Mouse (Mus musculus) midbrain, embryonic 15.5 days (tissue): ENCODE measurements at regions not wholly inside any gene's neighbourhood (a gene's known extent, or its start where the extent isn't known, plus 50 kb on each side); places are given as distances from the start of the nearest gene placed in this dataset.

ENCODE experiments used
- ATAC-seq: fragments of 200-750 bp; cut with Nextera tagmentation; replicated peaks from 2 replicates; pipeline ENCODE4 v1.8.0; 2017; ENCODE audit warnings: moderate TSS enrichment
- H3K27ac ChIP-seq: fragments of 300-500 bp; sonication (generic); 2 replicates; pipeline ENCODE4 v1.5.1; 2015; ENCODE audit warnings: mild to moderate bottlenecking, inconsistent platforms
- H3K27me3 ChIP-seq: fragments of 300-500 bp; sonication (generic); replicated peaks from 2 replicates; pipeline ENCODE4 v1.6.1; 2015; ENCODE audit warnings: inconsistent platforms
- H3K36me3 ChIP-seq: fragments of 300-500 bp; sonication (generic); replicated peaks from 2 replicates; pipeline ENCODE4 v1.6.1; 2015; ENCODE audit warnings: inconsistent platforms
- H3K4me1 ChIP-seq: fragments of 300-500 bp; sonication (generic); 2 replicates; pipeline ENCODE4 v1.6.1; 2015; ENCODE audit warnings: inconsistent platforms
- H3K4me2 ChIP-seq: fragments of 300-500 bp; sonication (generic); 2 replicates; pipeline ENCODE4 v1.6.1; 2015; ENCODE audit warnings: inconsistent platforms, mild to moderate bottlenecking, moderate library complexity
- H3K4me3 ChIP-seq: fragments of 300-500 bp; sonication (generic); 2 replicates; pipeline ENCODE4 v1.5.1; 2015; ENCODE audit warnings: mild to moderate bottlenecking, inconsistent platforms
- H3K9ac ChIP-seq: fragments of 300-500 bp; sonication (generic); 2 replicates; pipeline ENCODE4 v1.6.1; 2015; ENCODE audit warnings: mild to moderate bottlenecking, inconsistent platforms
- H3K9me3 ChIP-seq: fragments of 300-500 bp; sonication (generic); 2 replicates; pipeline ENCODE4 v1.6.1; 2016; ENCODE audit warnings: inconsistent platforms
- WGBS: fragments of 180-500 bp; shearing (Covaris S2); methylation state at CpG from one replicate; pipeline ENCODE4 v1.1.7; 2015; ENCODE audit warnings: mixed read lengths; 5-methylcytosine and 5-hydroxymethylcytosine counted together

DNA sequence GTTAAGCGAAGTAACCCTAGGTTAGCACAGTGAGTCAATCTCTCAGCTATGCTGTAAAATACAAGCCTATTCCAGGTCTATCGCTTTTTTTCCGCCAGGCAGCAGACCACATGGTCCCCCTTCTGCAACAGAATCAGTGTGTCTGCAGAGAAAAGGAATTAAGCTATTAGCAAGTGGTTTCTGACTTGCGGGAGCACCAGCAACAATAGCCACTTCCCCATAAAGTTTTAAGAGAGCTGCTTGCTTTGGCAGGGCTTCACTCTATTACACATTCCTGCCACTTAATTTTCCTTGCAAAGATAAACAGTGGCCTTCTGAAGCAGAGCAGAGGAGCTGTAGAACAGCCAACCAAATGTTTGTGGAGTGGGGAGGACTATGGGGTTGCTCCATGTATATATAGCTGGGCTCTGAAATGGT lies 59.8 kb upstream of the Osmr start:
- Histone ChIP-seq H3K4me2 (no peak overlapping the region), H3K27me3 (no peaks in the 10 kb centered on the region), H3K9me3 (no peaks in the 10 kb centered on the region), H3K4me3 (no peak overlapping the region), H3K9ac (no peak overlapping the region), H3K4me1 (no peaks in the 10 kb centered on the region), H3K36me3 (no peaks in the 10 kb centered on the region), H3K27ac (no peak overlapping the region)
- 80% methylated on average over 4 of the region's 4 CpGs for WGBS
- ATAC-seq = no peak

DNA sequence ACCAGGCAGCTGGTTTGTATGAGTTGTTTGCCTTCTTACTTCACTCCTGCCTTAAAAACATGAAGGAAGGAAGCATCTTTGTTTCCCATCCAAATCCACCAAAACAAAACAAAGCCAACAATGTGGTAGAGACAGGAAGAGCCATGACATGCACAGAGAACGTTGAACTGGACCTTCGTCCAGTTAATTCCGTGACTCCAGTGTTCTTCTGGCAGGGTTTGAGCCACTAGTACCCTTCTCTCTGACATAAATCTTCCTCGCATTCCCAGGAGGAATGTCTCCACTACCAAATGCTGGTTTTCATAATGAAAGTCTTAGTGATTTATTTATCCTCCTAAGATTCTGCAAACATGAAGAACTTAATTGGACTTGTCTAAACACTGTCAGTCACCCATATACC lies 66.7 kb upstream of the Osmr start:
- no peaks in the 10 kb centered on the region for H3K4me1 ChIP-seq
- no peak overlapping the region for H3K4me2 ChIP-seq
- no peak overlapping the region for H3K4me3 ChIP-seq
- no peak for ATAC-seq
- 83% methylated on average over 4 of the region's 4 CpGs for WGBS
- no peaks in the 10 kb centered on the region for H3K27me3 ChIP-seq
- no peak overlapping the region for H3K9ac ChIP-seq
- H3K36me3 ChIP-seq = no peaks in the 10 kb centered on the region
- H3K27ac ChIP-seq = no peak overlapping the region
- H3K9me3 ChIP-seq = no peaks in the 10 kb centered on the region

GRCm38 (mm10) chr15:6949236-6949635 lies 74.5 kb upstream of the Osmr start:
- Histone ChIP-seq H3K9me3 (no peaks in the 10 kb centered on the region), H3K27me3 (no peaks in the 10 kb centered on the region), H3K36me3 (no peaks in the 10 kb centered on the region), H3K9ac (no peak overlapping the region), H3K4me2 (no peak overlapping the region), H3K4me1 (no peaks in the 10 kb centered on the region), H3K4me3 (no peak overlapping the region), H3K27ac (no peak overlapping the region)
- no peak for ATAC-seq
- 74% methylated on average over 5 of the region's 5 CpGs for WGBS

DNA sequence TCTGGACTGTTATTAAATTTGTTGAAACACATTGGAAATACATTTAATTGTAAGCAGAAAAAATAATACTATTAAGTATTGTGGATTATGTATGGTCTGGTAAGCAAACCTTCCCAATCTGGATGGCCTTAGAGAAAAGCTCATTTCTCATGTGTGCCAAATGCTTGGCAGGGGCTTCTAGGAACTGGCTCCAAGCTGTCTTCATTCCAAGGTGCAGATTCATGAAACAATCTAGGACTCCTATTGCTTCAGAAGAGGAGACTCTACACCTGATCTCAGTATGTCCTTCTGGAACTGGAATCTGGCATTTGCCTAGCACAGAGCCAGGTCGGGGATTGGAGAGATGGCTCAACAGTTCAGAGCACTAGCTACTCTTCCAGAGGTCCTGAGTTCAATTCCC lies 74.9 kb upstream of the Osmr start:
- H3K27me3 ChIP-seq = no peaks in the 10 kb centered on the region
- ATAC-seq = no peak
- no peak overlapping the region for H3K27ac ChIP-seq
- H3K4me1 ChIP-seq = no peaks in the 10 kb centered on the region
- H3K4me3 ChIP-seq = no peak overlapping the region
- WGBS = 79% methylated on average over 1 of the region's 1 CpGs
- no peak overlapping the region for H3K9ac ChIP-seq
- no peaks in the 10 kb centered on the region for H3K9me3 ChIP-seq
- no peak overlapping the region for H3K4me2 ChIP-seq
- no peaks in the 10 kb centered on the region for H3K36me3 ChIP-seq

DNA sequence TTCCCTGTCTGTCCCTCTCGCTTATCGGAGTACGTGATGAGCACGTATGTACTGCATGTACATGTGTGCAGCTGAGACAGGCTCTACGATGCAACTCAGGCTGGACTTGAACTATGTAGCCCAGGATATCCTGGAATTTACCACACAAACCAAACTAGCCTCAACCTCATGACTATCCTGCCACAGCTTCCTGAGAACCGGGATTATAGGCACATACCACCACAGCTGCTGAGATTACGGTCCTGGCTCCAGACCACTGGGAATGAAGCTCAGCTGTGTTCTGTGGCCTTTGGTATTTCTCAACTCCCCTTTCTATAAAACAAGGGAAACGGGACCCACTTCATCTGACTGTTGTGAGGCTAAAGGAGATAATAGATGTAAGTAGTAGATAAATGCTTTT lies 75.7 kb upstream of the Osmr start:
- ATAC-seq = no peak
- no peak overlapping the region for H3K4me2 ChIP-seq
- WGBS = 91% methylated on average over 8 of the region's 8 CpGs
- H3K27me3 ChIP-seq = no peaks in the 10 kb centered on the region
- H3K36me3 ChIP-seq = no peaks in the 10 kb centered on the region
- H3K9me3 ChIP-seq = no peaks in the 10 kb centered on the region
- no peaks in the 10 kb centered on the region for H3K4me1 ChIP-seq
- H3K9ac ChIP-seq = no peak overlapping the region
- H3K4me3 ChIP-seq = no peak overlapping the region
- H3K27ac ChIP-seq = no peak overlapping the region

DNA sequence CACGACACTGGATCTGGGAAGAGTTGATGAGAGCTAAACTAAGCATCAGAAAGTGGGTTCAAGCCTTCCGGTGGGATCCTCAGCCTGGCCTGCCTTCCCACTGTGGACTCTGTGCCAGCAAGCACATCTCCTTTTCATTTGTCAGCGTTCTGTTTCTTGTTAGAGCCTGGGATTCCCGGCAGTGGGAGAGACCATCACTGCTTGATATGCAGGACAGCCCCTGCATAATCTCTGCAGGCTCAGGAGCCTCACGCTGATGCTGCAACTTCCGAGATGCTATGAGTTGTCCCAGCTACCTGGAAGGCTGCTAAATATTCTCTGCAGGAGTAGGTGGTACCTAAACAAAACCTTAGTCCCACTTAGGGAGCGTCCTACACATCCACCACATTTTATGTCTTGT lies 78.8 kb upstream of the Osmr start:
- Histone ChIP-seq H3K27ac (no peak overlapping the region), H3K4me3 (no peak overlapping the region), H3K4me1 (no peaks in the 10 kb centered on the region), H3K9ac (no peak overlapping the region), H3K9me3 (no peaks in the 10 kb centered on the region), H3K36me3 (no peaks in the 10 kb centered on the region), H3K27me3 (no peaks in the 10 kb centered on the region), H3K4me2 (no peak overlapping the region)
- 16% methylated on average over 7 of the region's 7 CpGs for WGBS
- no peak for ATAC-seq

- 60% methylated on average over 9 of the region's 9 CpGs for WGBS
- ATAC-seq = no peak; the same call in 1 of the 2 replicates
- Histone ChIP-seq H3K4me3 (no peak overlapping the region), H3K27ac (no peak overlapping the region), H3K9me3 (no peaks in the 10 kb centered on the region), H3K4me1 (no peaks in the 10 kb centered on the region), H3K4me2 (no peak overlapping the region), H3K9ac (no peak overlapping the region), H3K36me3 (no peaks in the 10 kb centered on the region), H3K27me3 (no peaks in the 10 kb centered on the region)
Measured at GRCm38 (mm10) chr15:6953970-6954791, 79.4 kb upstream of the Osmr start.

DNA sequence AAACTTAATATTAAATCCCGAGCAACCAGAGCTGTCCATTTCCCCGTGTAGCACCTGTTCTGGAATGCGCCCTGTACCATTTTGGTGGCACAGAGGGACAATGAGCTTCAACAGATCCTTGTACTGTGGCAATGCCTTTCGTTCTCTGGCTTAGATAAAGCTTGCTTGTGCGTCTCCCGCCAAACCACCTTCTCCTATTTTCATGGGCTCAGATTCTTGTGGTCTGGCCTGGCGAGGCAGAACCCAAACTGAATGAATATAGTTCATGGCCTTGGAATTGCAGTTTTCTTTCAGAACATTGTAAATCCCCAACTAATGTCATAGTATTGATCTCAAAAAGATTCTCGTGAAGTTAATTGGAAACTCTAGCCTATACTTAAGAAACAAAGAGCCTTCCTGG lies 85.1 kb upstream of the Osmr start:
- no peaks in the 10 kb centered on the region for H3K4me1 ChIP-seq
- no peaks in the 10 kb centered on the region for H3K9me3 ChIP-seq

GRCm38 (mm10) chr15:6960753-6961746 lies 86.3 kb upstream of the Osmr start:
- peak; percentile 66; the same call in 1 of the 2 replicates for ATAC-seq
- WGBS = 78% methylated on average over 11 of the region's 11 CpGs
- Histone ChIP-seq H3K36me3 (no peaks in the 10 kb centered on the region), H3K4me3 (no peak overlapping the region), H3K9me3 (no peaks in the 10 kb centered on the region), H3K27me3 (no peaks in the 10 kb centered on the region), H3K4me1 (no peaks in the 10 kb centered on the region), H3K27ac (no peak overlapping the region), H3K4me2 (no peak overlapping the region), H3K9ac (no peak overlapping the region)

More for the DNA sequence above, 85.1 kb upstream of the Osmr start:
- 84% methylated on average over 8 of the region's 8 CpGs for WGBS
- Histone ChIP-seq H3K4me3 (no peak overlapping the region), H3K36me3 (no peaks in the 10 kb centered on the region), H3K4me2 (no peak overlapping the region), H3K9ac (no peak overlapping the region), H3K27me3 (no peaks in the 10 kb centered on the region), H3K27ac (no peak overlapping the region)
- ATAC-seq = no peak

DNA sequence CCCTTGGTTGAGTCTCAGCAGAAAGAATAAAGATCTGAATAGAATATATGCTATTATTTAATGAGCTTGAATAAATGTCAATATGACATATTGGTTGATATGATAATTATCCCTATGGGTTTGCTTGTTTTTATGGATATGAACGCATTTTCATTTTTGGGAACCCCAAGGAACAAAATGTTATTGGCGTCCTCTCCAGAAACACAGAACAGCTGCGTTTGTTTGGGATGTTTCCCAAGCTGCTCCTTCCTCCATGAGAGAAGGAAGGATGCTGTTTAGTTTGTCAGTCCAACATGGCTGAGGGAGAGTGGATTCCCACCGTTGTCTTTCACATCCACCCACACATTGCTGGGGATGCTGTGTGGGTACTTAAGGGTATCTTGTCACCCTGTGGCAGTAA lies 89.9 kb upstream of the Osmr start:
- Histone ChIP-seq H3K27me3 (no peaks in the 10 kb centered on the region), H3K4me2 (no peak overlapping the region), H3K9me3 (no peaks in the 10 kb centered on the region), H3K4me3 (no peak overlapping the region), H3K27ac (no peak overlapping the region), H3K4me1 (no peaks in the 10 kb centered on the region), H3K36me3 (no peaks in the 10 kb centered on the region), H3K9ac (no peak overlapping the region)
- no peak for ATAC-seq
- WGBS = 90% methylated on average over 4 of the region's 4 CpGs

GRCm38 (mm10) chr15:6965446-6965845 lies 90.7 kb upstream of the Osmr start:
- H3K9me3 ChIP-seq = no peaks in the 10 kb centered on the region
- no peaks in the 10 kb centered on the region for H3K27me3 ChIP-seq
- H3K27ac ChIP-seq = no peak overlapping the region
- no peaks in the 10 kb centered on the region for H3K36me3 ChIP-seq
- no peaks in the 10 kb centered on the region for H3K4me1 ChIP-seq
- H3K4me3 ChIP-seq = no peak overlapping the region
- no peak for ATAC-seq
- H3K9ac ChIP-seq = no peak overlapping the region
- 88% methylated on average over 4 of the region's 4 CpGs for WGBS
- no peak overlapping the region for H3K4me2 ChIP-seq

GRCm38 (mm10) chr15:6974410-6974809 lies 99.6 kb upstream of the Osmr start:
- Histone ChIP-seq H3K9ac (no peak overlapping the region), H3K4me2 (no peak overlapping the region), H3K4me1 (no peaks in the 10 kb centered on the region), H3K27me3 (no peaks in the 10 kb centered on the region), H3K4me3 (no peak overlapping the region), H3K36me3 (no peaks in the 10 kb centered on the region), H3K27ac (no peak overlapping the region), H3K9me3 (no peaks in the 10 kb centered on the region)
- WGBS = 62% methylated on average over 4 of the region's 4 CpGs
- ATAC-seq = no peak
